Mouse (Mus musculus) thymus, adult 2 months (tissue): Measurements from ENCODE around the gene Cspg4.

Experiments
- CTCF ChIP-seq: fragments of 200-500 bp; IDR thresholded peaks from 2 replicates; pipeline ENCODE4 v1.5.1; 2012; ENCODE audit warnings: mild to moderate bottlenecking, control low read depth, low read length, moderate library complexity, borderline replicate concordance; ENCODE audit not compliant: control insufficient read depth, poor library complexity, insufficient read depth; ENCODE audit errors: extremely low read depth
- POLR2A ChIP-seq: fragments of 200-500 bp; IDR thresholded peaks from 2 replicates; pipeline ENCODE4 v1.6.1; 2012; ENCODE audit warnings: mild to moderate bottlenecking, low read length, control low read depth, moderate library complexity; ENCODE audit not compliant: control insufficient read depth, poor library complexity, insufficient read depth; ENCODE audit errors: extremely low read depth

DNA sequence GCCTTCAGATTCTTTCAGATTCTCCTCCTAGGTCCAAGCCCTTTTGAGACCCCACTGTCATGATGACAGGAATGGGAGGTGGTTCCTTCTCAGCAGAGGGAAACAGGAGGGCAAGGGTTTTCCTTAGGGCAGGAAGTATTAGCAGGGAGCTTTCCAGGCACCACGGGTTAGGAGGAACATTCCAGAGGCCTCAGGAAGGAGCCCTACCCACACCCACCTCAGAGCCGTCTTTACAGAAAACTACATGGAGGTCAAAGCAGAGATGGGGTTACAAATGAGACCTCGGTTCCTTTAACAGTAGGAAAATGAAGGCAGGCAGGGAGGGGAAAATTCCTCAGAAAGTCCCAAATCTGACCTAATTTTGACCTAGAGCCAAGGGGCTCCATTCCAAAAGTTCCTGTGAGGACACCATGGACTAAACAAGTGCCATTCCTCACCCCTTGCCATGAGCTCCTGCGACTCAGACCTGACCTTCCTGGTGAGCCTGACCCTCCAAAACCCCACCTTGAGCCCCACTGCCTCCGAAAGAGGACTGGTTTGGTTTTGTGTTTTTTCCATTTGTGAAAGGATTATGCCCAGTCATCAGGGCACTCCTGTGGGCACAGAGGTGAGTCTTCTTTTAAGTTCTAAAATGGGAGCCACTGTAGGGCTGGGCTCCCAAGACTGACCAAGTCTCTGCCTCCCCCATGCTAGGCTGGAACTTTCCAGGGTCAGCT lies 51.0 kb downstream of the Cspg4 start:
- TF ChIP-seq CTCF, result no peak
- no peak for TF ChIP-seq POLR2A
